Mouse (Mus musculus): Measurements from ENCODE around the gene Ldb2.

GRCm38 (mm10) chr5:44498229-44498628 lies 301.3 kb downstream of the Ldb2 start:
- TF ChIP-seq TAL1 (IDR thresholded peaks at IDR 0.05; ENCODE audit: low read length) (no peak), GATA1 (IDR thresholded peaks at IDR 0.05; ENCODE audit: low read length) (no peak)
